Mouse (Mus musculus) embryonic stem cell, embryonic (primary cell): ENCODE data around the gene Rgs7bp.
"Not testable (repeated sequence)": the region's sequence is repeated elsewhere in the genome, so short reads cannot be mapped to it uniquely, and the experiment has no call there.

ENCODE experiments used
- CTCF ChIA-PET, 4 experiments: fragments of 300-600 bp in 2 of 4; fragments of 350-600 bp in 2 of 4; sonication (Branson Sonifier 250); formaldehyde crosslinking; loops; one replicate each; lab custom pipeline; 2022; ENCODE audit warnings: inconsistent platforms in 2 of 4; lab: Charles Lee
- POLR2A ChIA-PET, 4 experiments: fragments of 300-600 bp in 2 of 4; fragments of 350-600 bp in 2 of 4; sonication (Branson Sonifier 250); formaldehyde crosslinking; loops; one replicate each; lab custom pipeline; 2022; ENCODE audit warnings: antibody characterized with exemption in 4 of 4, inconsistent platforms in 1 of 4; lab: Charles Lee

The Rgs7bp gene

DNA sequence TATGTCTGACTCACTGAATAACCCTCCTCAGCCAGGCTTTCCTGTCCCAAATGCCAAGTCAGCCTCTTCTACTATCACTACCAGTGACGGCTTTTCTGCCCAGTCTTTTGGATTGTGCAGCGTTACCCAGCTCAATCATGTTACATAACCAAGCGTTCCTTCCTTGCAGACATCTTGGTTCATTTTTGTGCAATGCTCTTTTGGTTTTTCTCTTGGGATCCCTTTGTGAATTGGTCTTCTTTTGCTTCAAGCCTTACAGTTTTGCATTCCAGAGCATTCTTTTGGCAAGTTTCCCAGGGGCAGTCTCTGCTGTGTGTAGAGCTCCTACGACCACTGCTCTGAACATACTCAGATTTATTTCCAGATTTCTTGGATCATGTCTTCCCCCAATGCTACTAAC, 95.0 kb downstream of the Rgs7bp start:
- POLR2A ChIA-PET, result no interaction called here
- CTCF ChIA-PET, result no interaction called here

DNA sequence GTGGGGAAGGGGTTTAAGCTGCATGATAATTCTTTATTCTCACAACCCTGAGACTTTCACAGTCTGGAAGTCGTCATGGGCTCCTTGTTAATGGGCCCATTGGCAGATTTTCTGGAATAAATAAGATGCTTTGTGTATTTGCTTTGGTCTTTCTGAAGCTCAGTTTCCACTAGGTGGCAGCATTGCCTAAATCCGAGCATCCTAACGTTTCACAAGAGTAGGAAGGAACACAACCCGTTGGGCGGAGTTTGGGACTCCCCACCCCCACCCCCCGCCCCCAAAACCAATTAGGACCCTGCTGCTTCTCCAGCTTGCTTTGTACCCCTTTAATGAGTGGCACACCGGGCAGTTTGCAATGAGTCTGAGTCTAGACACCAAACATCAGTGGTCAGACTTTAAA, 106.8 kb downstream of the Rgs7bp start:
- CTCF ChIA-PET, result interaction anchor here (0.5 to 1.3 kb wide), 12 partner anchors 8 to 1770 kb away, joined by 3 to 8 read pairs (median 4); no protein-coding TSS in a partner anchor
- POLR2A ChIA-PET, result interaction anchor here in 1 of 4 experiments (0.6 kb wide), 1 partner anchor 84 kb away, joined by 4 read pairs; the partner anchor contains the start of gene Shisal2b

DNA sequence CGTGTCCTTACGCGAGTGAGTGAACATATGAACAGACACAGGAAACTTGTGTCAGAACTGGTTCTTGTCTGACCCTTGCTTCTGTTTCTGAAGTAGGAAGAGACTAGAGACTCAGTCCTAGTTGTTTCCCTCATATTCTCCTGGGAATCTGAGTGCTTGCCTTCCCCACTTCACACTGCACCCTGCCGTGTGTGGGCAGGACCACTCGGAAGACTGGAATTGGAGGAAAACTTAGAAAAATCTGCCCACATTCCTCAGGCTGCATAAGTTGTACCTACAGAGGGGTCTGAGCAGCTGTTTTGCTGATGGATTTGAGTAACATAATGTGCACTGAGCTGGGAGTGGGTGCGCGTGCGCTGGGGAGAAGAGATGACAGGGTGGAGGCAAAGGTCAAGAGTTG, 114.2 kb downstream of the Rgs7bp start:
- POLR2A ChIA-PET, result no interaction called here
- CTCF ChIA-PET, result interaction anchor here (0.7 to 3.8 kb wide), 9 partner anchors 8 to 1786 kb away, joined by 3 to 28 read pairs (median 4); no protein-coding TSS in a partner anchor

- ChIA-PET POLR2A (interaction anchor here in 2 of 4 experiments (0.5 to 1.0 kb wide), 4 partner anchors 25 to 133 kb away, joined by 3 to 6 read pairs (median 4); no protein-coding TSS in a partner anchor), CTCF (interaction anchor here (0.6 to 3.8 kb wide), 9 partner anchors 8 to 325 kb away, joined by 3 to 28 read pairs (median 4); no protein-coding TSS in a partner anchor)
These were observed 114.9 kb downstream of the Rgs7bp start for GRCm38 (mm10) chr13:104939856-104940255.

DNA sequence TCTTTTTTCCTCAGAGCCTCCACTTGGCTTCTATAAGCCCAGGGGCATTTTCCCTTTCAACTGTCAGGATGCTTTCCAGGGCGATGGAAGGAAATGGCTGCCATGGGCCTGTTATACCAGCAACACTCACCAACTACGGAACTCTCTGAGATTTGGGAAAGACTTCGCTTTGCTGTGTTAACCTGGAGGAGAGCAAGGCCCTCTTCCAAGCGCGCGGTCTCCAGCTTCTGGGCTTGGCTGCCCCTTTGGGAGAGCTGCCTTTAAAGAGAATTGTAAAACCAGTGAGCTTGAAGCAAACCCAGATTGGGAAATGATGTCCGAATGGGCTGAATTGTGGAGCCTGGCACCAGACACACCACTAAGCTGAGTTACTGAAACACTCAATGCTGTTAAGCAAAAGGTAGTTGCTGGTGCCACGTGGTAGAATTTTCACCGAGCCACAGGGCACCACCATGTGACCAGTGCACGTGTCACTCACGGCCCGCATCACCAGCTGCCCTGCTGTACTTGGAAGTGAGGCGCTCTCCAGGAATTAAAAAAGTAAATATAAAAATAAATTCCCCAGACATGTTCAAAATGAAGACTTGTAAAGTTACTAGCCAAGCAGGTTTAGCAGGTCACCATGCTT, 115.7 kb downstream of the Rgs7bp start:
- POLR2A ChIA-PET, result interaction anchor here in 2 of 4 experiments (0.8 to 1.0 kb wide), 3 partner anchors 70 to 132 kb away, joined by 3 to 4 read pairs (median 3); no protein-coding TSS in a partner anchor
- CTCF ChIA-PET, result interaction anchor here (0.6 to 3.8 kb wide), 7 partner anchors 9 to 324 kb away, joined by 3 to 28 read pairs (median 7); no protein-coding TSS in a partner anchor

DNA sequence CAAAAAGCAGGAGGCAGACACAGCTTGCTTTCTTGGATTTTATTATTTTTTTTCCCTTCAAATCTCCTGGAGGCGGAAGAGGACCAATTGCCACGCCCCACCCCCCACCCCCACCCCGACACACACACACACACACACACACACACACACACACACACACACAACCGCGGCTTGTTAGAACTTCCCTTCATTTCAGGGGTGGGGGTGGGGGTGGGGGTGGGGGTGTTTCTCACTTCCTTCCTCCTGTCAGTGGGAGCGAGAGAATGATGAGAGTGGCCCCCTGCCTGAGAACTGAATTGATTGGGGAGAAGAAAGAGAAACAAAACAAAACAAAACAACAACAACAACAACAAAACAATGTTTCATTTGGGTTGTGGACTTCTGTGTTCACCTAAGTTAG, 117.0 kb downstream of the Rgs7bp start:
- ChIA-PET CTCF (interaction anchor here in 2 of 4 experiments (0.6 to 0.7 kb wide), 4 partner anchors 49 to 212 kb away, joined by 3 to 4 read pairs (median 4); no protein-coding TSS in a partner anchor), POLR2A (interaction anchor here in 1 of 4 experiments (0.7 kb wide), 1 partner anchor 279 kb away, joined by 3 read pairs; no protein-coding TSS in a partner anchor)

GRCm38 (mm10) chr13:104936586-104936985, 118.1 kb downstream of the Rgs7bp start:
- CTCF ChIA-PET, result interaction anchor here (0.5 to 0.7 kb wide), 4 partner anchors 131 to 926 kb away, joined by 3 to 6 read pairs (median 4); no protein-coding TSS in a partner anchor
- POLR2A ChIA-PET, result interaction anchor here in 3 of 4 experiments (0.6 to 1.3 kb wide), 6 partner anchors 46 to 1797 kb away, joined by 3 to 4 read pairs (median 3); partner anchors contain the start of genes Cwc27 (in 1 of the 3) and Ppwd1 (in 1 of the 3)

DNA sequence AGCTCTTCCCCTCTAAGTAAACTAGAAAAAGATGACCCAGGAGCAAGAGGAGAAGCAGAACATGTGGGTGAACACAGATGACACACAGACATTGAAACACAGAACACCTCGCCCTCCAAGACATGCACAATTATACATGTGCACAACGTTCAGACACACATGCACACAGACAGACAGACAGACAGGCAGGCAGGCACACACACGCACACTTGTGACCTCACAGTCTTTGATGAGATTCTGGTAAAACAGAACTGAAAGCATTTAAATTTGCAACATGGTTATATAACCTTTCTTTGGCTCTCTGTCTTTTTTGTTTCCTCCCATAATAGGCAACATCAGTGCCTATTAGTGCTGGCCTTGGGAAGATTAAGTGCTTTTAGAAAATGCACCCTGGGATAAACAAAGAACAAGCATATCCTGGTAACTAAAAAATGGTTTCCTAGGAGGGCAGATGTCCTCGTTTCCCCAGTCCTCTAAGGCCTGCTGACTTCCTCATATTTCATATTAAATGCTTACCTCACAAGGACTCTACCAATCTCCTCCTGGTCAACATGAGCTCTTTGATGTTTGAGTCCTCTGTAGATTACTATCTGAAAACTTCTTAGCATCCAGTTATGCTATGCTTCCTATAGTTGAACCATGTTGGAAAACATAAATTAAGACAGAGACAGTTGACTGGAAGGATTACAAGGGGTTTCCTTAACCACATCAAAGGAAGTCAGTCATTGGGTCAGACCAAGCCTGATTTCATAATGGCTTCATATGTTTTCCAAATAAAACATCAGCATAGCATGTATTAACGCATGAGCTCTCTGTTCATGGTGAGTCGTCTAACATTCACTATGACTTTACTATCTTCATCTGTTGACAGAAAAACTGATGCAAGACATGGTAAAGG, 122.8 kb downstream of the Rgs7bp start:
- ChIA-PET CTCF (no interaction called here), POLR2A (interaction anchor here in 1 of 4 experiments (0.6 to 1.1 kb wide), 2 partner anchors 11 to 121 kb away, joined by 3 to 4 read pairs; no protein-coding TSS in a partner anchor)

- POLR2A ChIA-PET, result interaction anchor here in 2 of 4 experiments (0.5 to 1.1 kb wide), 2 partner anchors 10 to 23 kb away, joined by 3 read pairs; no protein-coding TSS in a partner anchor
- CTCF ChIA-PET, result no interaction called here
These were observed 123.9 kb downstream of the Rgs7bp start for GRCm38 (mm10) chr13:104930814-104931213.

GRCm38 (mm10) chr13:104918663-104919062, 136.1 kb downstream of the Rgs7bp start:
- POLR2A ChIA-PET, result no interaction called here
- CTCF ChIA-PET, result no interaction called here

DNA sequence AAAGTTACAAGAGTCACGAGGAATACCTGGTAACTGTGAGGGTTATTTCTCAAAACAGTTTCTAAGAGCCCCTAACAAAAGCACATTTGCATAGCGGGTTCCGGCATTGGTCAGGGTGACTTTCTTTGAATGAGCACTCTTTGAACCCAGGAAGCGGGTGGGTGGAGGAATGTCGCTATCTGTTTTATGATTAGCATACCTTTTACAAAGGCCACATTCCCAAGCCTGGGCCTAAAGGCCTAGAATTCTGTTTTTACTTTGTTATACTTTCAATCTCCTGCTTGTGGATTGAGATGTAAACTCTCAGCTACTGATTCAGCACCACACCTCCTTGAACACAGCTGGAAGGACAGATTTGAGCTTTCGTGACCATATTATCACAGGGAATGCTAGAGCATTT, 138.0 kb downstream of the Rgs7bp start:
- ChIA-PET POLR2A (interaction anchor here in 1 of 4 experiments (0.6 kb wide), 1 partner anchor 198 kb away, joined by 10 read pairs; no protein-coding TSS in a partner anchor), CTCF (interaction anchor here in 1 of 4 experiments (0.5 kb wide), 1 partner anchor 68 kb away, joined by 4 read pairs; no protein-coding TSS in a partner anchor)

DNA sequence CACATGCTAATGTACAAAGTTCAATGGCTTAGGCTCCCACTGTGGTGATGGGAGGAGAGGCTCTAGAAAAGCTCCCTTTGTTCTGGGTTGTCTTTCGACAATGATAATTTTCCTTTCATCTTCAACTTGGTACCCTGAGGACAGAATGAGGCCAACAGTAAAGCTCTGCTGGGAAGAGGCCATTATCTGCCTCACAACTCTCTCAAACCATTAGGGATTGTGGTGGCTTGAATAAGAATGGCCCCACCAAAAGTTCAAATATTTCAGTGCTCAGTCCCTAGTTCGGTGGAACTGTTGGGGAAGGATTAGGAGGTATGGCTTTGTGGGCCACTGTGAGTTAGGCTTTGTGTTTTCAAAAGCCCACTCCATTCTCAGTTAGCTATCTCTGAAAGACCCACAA, 138.6 kb downstream of the Rgs7bp start:
- POLR2A ChIA-PET, result no interaction called here
- CTCF ChIA-PET, result no interaction called here

DNA sequence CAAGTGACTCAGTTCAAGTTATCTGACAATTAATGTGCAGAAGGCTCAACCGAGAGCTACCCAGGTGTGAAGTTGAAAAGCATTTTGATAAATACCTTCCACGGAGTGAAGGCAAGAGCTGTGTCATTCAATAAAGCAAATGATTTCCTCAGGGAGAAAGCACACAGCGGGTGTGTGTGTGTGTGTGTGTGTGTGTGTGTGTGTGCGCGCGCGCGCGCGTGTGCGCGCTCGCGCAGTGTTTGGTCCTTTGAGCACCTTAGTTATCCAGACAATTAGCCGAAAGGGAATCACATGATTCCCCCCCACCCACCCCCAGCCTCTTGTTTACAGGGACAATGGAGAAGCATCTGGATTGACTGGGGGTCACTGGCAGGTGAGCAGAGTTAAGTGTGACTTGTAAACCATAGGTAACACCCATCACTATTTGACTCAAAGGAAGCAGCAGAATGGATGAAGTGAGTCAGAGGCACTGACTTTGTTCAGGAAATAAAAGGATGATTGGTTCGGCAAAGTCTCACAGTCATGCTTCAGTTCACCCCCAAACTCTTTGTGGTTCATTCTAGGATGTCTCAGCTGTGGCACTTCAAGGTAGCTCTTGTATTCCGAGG, 140.3 kb downstream of the Rgs7bp start:
- ChIA-PET CTCF (no interaction called here), POLR2A (interaction anchor here in 2 of 4 experiments (0.6 to 1.6 kb wide), 5 partner anchors 16 to 826 kb away, joined by 3 to 6 read pairs (median 4); no protein-coding TSS in a partner anchor)

GRCm38 (mm10) chr13:104911626-104912025, 143.1 kb downstream of the Rgs7bp start:
- CTCF ChIA-PET, result not testable (repeated sequence)
- POLR2A ChIA-PET, result interaction anchor here in 1 of 4 experiments (1.0 kb wide), 1 partner anchor 92 kb away, joined by 3 read pairs; no protein-coding TSS in a partner anchor

DNA sequence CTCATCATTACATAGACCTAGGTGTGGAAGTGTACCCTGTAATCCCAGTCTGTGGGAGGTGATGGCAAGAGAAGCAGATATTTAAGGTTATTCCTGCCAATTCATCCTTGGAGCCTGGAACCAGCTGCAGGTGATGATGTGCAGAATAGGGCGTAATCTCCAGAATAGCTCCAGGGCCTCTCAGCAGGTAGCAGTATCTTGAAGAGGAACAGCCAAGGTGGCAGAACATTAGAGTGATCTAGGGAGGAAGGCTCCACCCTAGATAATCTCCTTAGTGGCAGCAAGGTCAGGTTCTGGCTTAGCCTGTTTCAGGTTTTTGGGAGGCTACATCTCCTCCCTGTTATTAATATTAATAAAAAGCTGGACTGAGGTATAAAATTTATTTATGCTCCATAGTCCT, 143.7 kb downstream of the Rgs7bp start:
- POLR2A ChIA-PET, result interaction anchor here in 2 of 4 experiments (0.6 to 1.0 kb wide), 3 partner anchors 13 to 95 kb away, joined by 3 read pairs; no protein-coding TSS in a partner anchor
- CTCF ChIA-PET, result not testable (repeated sequence)

- POLR2A ChIA-PET, result interaction anchor here in 2 of 4 experiments (0.5 to 1.2 kb wide), 2 partner anchors 10 to 90 kb away, joined by 3 to 6 read pairs; no protein-coding TSS in a partner anchor
- CTCF ChIA-PET, result no interaction called here
These were observed 146.0 kb downstream of the Rgs7bp start for GRCm38 (mm10) chr13:104908691-104909090.
